Mouse (Mus musculus): ENCODE data around the gene Arap1.

DNA sequence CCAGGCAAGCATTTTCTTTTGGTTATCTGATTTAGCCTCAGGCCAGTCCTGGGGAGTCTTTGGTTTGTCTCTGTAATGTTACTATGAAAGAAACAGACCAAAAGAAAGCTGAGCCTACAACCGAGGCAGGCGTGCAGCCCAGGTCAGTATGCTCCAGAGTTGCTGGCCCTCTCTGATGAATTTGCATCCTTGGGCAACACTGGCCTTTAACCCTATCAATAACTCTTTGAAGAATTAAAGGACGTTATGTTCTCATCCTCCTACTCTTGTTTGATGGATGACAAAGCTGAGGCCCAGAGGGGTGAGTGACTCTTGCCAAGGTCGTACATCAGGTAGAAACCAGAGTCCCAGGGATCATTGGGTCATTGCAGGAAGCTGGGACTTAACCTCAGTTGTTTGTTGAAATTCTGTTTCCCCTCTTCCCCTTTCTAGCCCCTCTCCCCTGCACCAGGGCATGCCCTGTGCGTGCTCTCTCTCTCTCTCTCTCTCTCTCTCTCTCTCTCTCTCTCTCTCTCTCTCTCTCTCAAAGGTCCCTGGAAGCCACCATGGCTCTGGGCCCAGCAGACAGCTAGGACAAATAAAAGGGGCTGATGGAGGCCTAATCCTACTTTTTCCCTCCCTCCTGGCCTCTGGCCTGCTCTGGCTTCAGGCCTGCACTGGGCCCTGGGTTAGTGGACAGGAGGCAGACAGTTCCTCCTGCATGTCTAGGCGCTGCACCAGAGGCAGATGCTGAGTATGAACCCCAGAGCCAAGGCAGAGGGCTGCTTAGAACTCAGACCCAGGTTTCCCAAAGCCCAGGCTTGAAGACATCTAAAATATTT lies 23.5 kb upstream of the Arap1 start:
- TF ChIP-seq MAX (IDR thresholded peaks at IDR 0.05; ENCODE audit: low read depth) (no peak), POLR2A (IDR thresholded peaks at IDR 0.05; ENCODE audit: insufficient read length, low read depth) (no peak), SRF (IDR thresholded peaks at IDR 0.05; ENCODE audit: control insufficient read depth, insufficient read length, low read depth) (no peak), E2F4 (IDR thresholded peaks at IDR 0.05; ENCODE audit: insufficient read depth) (no peak), TCF12 (IDR thresholded peaks at IDR 0.05; ENCODE audit: insufficient read depth, poor library complexity, severe bottlenecking) (no peak), POLR2AphosphoS2 (IDR thresholded peaks at IDR 0.05; ENCODE audit: insufficient read length, low read depth) (no peak), MYOG (IDR thresholded peaks at IDR 0.05; ENCODE audit: control insufficient read depth in 1 of 3, insufficient read depth in 1 of 3, insufficient read length in 2 of 3, low read depth in 2 of 3) (no peak), TCF3 (IDR thresholded peaks at IDR 0.05; ENCODE audit: insufficient read length, low read depth) (no peak), USF1 (IDR thresholded peaks at IDR 0.05; ENCODE audit: low read depth) (no peak), CEBPB (IDR thresholded peaks at IDR 0.05; ENCODE audit: insufficient read depth, poor library complexity, severe bottlenecking) (no peak)
